Mouse (Mus musculus) lung, postnatal 4 days (tissue): ENCODE data around the gene Col12a1.

Experiments
- DNase-seq, 2 experiments: peaks; one replicate each; pipeline ENCODE4 v3.0.0; 2021

The Col12a1 gene

DNA sequence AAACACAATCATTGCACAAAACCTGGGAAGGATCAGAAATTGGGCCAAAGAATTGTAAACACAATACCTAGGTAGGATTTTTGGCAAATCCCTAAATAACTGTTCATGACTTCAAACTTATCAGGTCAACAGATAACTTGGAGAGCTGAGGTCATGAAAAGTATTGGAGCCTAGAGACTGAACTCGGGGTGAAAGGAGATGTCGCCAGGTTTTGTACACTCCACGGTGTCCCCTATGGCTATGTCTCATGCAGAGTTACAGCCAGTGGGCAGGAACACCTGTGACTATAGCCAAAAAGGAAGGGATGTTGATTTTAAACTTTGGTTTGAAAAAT lies 118.4 kb downstream of the Col12a1 start:
- DNase-seq = no peak

- DNase-seq = no peak
These were observed 119.0 kb downstream of the Col12a1 start for GRCm38 (mm10) chr9:79599395-79600236.

DNA sequence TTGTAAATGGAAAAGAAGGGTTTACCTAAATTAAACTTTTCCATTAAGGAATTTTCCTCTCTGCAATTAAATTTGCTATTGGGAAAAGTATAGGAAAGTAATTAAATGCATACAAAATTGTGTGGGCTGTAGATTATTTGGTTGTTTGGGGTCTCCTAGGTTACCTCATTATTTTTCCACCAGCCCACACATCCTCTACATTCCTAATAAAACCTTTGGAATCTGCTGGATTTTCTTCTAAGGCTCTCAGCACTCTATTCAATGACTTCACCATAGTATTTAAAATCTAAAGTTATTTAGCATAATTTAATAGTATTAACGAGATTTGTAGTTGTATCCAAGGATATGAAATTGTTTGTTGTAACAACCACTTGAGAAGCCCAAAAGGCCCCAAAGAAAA lies 120.1 kb downstream of the Col12a1 start:
- no peak for DNase-seq

GRCm38 (mm10) chr9:79586415-79587195 lies 132.0 kb downstream of the Col12a1 start:
- no peak for DNase-seq

- no peak for DNase-seq
These were observed 151.8 kb downstream of the Col12a1 start for GRCm38 (mm10) chr9:79566838-79567237.

DNA sequence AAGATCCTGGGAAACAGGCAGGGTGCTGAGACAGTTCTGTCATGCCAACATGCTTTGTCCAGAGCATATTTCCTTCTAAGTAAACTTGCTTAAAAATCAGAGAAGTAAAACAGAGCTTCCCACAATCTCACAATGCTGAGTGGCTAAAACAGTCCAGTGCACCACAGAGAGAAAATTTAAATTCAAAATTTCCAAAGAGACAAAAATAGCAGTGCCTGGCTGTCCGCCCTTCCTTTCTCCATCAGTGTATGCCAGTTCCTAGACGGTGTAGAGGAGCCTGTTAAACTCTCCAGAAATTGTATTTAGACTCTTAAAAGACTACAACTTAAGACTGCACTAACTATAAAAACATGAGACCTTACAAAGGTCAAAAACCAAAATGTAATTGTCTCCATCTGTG lies 165.3 kb downstream of the Col12a1 start:
- no peak for DNase-seq
